Mouse (Mus musculus) urinary bladder, postnatal 4 days (tissue): Measurements from ENCODE around the gene Mak.

Source experiments
- DNase-seq, 2 experiments: peaks; one replicate each; pipeline ENCODE4 v3.0.0; 2021 to 2022; ENCODE audit warnings: low spot score in 2 of 2

Mak gene

GRCm38 (mm10) chr13:41079421-41079780 is at the start of gene Mak:
TSS of gene Mak (minus strand) at chr13:41079706.
- peak; percentile 26 to 64 for DNase-seq

- no peak for DNase-seq
Measured at GRCm38 (mm10) chr13:41129061-41129460, 49.6 kb upstream of the Mak start.

DNA sequence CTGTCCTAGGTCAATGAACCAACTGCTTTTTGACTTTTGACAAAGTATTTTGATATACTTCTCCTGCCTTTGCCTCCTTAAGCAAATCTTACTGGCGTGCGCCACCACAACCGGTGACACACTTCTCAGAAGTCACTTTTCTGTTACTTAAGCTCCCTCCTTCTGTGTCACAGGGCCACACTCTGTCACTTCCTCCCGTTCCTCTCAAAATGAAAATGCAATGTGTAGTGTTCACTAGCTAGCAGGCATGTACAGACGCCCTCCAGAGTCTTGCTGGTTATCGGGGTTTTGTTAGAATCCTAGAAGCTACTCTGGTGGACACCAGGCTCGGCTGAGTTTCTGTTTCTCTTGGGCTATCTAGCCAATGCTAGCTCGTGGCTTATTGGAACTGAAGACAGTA is 48.8 kb upstream of the Mak start:
- no peak for DNase-seq

GRCm38 (mm10) chr13:41123666-41124225 is 44.2 kb upstream of the Mak start:
- no peak for DNase-seq

GRCm38 (mm10) chr13:41119152-41119945 is 39.8 kb upstream of the Mak start:
- no peak for DNase-seq

DNA sequence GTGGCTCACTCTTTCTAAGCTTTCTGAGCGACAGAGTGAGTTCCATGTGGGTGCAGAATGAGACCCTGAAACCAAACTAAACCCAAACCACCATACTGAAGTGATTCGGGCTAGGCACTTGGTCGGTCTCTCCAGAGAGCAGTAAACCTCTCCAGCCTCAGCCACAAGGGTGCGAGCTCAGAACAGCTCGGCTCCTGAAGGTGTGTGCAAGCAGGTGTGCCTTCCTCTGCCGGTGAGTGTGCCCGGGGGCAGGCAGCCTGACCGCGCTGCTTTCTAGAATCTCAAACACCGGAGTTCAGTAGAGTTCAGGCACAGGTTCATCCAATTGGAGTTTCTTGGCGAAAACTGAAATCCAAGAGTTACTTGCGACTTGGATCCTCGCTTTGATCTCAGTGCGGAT is 34.4 kb upstream of the Mak start, which contains the start of gene Sycp2l:
TSS of gene Sycp2l (plus strand) at position 368 of the 400 bp plus-strand sequence.
- no peak for DNase-seq

- no peak for DNase-seq
Measured at GRCm38 (mm10) chr13:41110935-41111334, 31.4 kb upstream of the Mak start, which contains the start of gene Gcm2. TSS of gene Gcm2 (minus strand) at chr13:41111035.

DNA sequence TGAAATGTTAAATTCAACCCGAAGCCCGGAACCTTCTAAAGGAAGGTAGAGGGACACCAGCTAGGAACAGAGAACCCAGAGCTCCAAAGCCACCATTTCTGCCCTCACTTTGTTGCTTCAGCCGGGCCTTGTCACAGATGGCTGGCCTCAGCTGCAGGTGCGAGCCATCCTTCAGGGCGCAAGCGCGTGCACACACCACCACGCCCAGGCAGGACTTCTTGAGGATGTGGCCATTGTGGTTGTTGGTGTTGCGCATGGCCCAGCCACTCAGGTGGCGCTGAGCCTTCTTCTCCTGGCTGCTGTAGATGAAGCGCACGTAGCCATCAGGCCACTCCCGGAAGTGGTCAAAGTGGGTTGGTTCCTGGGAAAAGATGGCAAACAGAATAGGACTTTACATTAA is 26.0 kb upstream of the Mak start:
- DNase-seq, result no peak

GRCm38 (mm10) chr13:41103841-41104525 is 24.5 kb upstream of the Mak start:
- no peak for DNase-seq

DNA sequence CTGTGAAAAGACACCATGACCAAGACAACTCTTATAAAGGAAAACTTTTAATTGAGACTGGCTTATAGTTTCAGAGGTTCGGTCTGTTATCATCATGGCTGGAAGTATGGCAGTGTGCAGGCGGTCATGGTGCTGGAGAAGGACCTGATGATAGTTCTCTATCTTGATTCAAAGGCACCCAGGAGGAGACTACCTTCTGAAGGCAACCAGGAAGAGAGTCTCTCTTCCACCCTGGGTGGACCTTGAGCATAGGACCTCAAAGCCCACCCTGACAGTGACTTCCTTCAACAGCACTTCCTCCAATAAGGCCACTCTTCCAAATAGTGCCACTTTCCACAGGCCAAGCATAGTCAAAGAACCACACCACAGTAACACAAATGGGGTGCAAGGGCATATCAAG is 20.5 kb upstream of the Mak start:
- no peak for DNase-seq

DNA sequence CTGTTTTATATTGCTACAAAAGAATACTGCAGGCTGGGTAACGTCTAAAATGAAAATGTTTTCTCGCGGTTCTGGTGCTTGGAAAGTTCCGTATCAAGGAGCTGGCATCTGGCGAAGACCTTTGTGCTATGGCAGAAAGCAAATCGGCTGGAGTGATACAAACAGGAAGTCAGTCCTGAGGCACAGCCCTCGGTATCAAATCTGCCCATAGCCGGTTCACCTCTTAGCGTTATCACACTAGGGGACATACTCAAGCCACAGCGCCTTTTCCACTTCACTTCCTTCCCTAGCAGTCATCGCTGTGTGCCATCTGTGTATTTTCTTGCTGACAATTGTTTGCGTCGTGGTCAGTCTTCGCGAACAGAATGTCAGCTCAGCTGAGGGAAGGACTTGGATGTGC is 18.8 kb upstream of the Mak start:
- DNase-seq, result no peak

DNA sequence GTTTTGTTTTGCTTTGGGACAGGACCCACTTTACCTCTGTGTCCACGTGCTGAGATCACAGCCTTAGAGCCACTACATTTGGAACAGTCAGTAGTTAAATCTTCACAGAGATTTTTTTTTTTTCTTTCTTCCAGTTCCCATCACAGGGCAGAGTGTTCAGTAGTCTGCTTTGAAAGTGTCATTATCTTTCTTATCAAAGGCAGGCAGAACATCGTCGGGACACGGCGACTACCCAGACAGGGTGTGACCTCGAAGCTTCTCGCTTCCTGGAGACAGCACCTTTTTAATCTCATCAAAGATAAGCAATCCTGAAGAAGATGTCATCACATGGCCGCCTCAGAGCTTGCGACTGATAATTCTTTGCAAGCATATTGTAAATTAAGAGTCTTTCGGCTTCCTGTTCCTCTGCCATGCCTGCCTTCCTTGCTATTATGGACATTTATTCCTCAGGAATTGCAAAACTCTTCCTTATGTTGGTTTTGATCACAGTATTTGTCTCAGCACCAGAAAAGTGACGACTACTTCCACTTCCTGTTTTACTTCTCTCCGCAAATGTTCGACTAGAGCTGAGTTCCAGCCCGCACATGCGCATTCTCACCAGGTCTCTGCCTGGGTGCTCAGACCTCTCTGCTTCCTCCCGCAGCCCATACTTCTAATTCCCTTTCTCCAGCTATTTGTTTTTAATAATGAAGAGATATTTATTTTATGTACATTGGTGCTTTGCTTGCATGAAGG is 18.0 kb upstream of the Mak start:
- no peak for DNase-seq

DNA sequence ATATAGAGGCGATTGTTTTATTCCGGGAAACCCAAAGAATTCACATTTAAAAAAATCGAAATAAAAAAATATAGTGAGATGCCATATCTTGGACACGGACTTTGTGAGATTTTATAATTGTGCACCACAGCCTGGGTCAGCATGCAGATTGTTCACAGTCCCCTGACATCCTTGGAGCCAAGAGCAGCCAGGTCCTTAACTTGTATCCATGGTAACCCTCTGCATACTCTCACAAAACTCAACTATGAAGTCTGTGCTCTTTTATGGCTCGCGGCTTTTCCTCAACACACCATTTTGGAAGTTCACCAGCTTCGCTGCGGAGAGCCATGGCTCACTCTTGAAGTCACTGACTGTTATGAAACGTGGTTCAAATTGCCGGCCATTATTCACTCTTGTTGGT is 14.7 kb upstream of the Mak start:
- no peak for DNase-seq

DNA sequence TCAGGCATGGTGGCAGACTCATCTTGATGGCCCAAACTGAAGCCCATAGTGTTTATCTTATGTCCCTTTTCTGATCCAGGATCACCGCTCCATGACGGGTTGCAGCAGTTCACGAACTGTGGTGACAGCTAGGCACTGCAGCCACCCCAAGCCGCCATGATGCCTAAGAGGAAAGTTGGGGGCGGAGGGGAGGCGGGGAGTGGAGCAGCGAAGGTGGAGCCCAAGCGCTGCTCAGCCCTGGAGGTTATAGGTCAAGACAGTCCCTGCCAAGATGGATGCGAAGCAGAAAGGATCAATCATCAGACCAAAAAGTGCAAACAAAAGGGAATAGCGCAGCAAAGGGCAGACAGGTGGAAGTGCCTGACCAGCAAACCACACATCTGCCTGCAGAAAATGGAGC is 11.8 kb upstream of the Mak start:
- DNase-seq, result no peak

DNA sequence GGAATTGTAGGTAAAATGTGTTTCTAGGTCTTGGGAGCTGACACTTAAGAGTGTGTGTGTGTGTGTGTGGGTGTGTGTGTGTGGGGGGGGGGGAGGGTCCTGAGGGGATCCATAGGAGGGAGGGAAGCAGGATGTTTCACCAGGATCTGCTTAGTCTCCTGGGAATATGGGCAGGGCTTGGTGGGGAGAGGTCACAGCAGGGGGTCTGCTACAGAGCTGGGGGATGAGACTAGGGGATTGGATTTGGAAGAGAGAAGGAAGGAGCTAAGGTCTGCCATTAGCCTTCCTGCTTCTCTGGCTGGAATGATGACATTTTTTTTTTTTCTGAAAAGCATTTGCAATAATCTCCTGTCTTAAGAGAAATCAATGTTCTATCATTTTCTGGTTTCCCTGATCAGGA is 9.2 kb upstream of the Mak start:
- DNase-seq, result no peak

- DNase-seq, result no peak
Measured at GRCm38 (mm10) chr13:41085140-41085539, 5.6 kb upstream of the Mak start.

GRCm38 (mm10) chr13:41084521-41084920 is 5.0 kb upstream of the Mak start:
- DNase-seq, result no peak

DNA sequence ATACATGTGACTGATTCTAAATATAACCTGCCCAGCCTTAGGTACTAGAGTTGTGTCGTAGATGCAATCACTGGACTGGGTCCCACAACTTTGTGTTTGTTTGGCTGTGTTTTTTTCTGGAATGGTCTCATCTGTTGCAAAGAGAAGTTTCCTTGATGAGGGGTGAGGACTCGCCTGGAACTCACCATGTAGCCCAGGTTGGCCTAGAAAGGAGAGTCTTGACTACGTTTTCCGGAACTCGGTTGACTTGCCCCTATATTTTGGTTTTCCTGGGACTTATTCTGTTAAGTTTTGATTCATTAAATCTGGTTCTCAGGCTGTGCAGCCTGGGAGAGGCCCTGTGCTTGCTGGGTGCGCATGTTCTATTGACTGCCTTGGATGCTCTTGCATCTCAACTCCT is 1.2 kb upstream of the Mak start:
- DNase-seq, result no peak

GRCm38 (mm10) chr13:41079859-41080258 is 353 bp upstream of the Mak start:
- no peak for DNase-seq

DNA sequence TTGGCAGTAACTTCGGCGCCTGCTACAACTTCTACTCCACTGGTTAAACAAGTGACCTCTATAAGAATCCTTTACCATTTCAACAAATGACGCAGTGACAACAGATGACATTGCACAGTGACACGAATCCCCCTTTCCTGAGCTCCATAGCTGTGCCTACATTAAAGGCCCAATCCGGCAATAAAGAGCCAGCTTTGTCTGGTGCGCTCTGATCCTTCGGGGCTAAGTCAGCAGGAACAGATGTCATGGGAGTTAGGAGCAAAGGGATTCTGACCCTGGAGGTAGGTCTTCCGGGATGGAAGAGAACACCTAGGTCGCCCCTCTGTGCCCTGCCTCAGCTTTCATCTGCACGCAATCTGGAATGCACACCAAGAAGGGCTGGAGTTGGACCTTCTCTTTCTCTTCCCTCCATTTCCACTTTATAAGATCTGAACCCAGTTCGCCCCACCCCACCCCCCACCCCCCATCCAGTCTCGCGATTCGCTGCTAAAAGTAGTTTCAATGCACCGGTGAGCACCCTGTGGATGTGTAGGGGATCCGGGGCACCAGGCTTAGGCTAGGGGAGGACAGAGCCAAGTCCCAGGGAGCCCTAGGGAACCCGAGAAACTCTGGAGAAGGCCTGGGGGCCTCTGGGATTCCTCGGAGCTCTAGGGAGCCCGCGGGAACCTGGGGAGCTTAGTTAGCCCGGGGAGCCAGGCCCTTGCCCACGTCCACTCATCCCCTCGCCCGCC is 651 bp downstream of the Mak start:
- no peak for DNase-seq

DNA sequence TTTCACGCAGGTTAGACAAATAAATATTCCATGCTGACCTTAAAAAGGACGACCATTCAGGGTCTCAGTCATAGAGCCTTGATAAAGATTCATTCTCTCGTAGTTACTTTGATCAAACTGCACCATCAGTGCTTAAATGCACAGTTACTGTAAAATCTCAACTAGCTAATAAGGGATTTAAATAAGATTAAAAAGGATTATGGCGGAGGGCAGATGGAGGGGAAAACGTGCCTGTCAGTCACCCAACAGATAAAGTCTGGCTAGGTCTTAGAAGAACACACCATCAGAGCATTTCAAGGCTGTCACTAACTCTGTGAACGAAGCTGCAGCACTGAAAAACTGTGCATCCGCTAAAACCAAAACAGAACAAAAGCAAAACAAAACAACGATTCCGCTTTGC is 1.6 kb downstream of the Mak start:
- no peak for DNase-seq

GRCm38 (mm10) chr13:41073819-41074218 is 5.7 kb downstream of the Mak start:
- no peak for DNase-seq
